Mouse (Mus musculus) megakaryocyte-erythroid progenitor cell, adult 5-6 weeks (primary cell): Measurements from ENCODE around the gene Rpl36al. TPM values are rescaled to one million over a fixed set of nuclear protein-coding genes. Genes with fewer than 3 reads are reported as not detected.
A peak's percentile ranks its signal among the peaks of the same experiment; 100 is the strongest.
"Not testable (repeated sequence)": the region's sequence is repeated elsewhere in the genome, so short reads cannot be mapped to it uniquely, and the experiment has no call there.

Experiments used
- ATAC-seq: replicated peaks from 2 replicates; pipeline ENCODE4 v1.8.0; 2016; ENCODE audit warnings: mild to moderate bottlenecking, inconsistent platforms; ENCODE audit not compliant: severe bottlenecking, poor library complexity, low FRiP score, low TSS enrichment
- total RNA-seq, 2 experiments: library from RNA; stranded (forward) in 1 of 2; stranded (reverse) in 1 of 2; fragments of 200-1000, 215-1000 nt in 1 of 2; fragments of >200 nt in 1 of 2; fragmentation: Nextera tagmentation in 1 of 2; gene quantifications; 2 replicates each; pipeline ENCODE4 v1.2.3; 2014 to 2017

Gene Rpl36al
- total RNA-seq, 2 experiments from 2014 or later: 987 to 1,369 TPM

DNA sequence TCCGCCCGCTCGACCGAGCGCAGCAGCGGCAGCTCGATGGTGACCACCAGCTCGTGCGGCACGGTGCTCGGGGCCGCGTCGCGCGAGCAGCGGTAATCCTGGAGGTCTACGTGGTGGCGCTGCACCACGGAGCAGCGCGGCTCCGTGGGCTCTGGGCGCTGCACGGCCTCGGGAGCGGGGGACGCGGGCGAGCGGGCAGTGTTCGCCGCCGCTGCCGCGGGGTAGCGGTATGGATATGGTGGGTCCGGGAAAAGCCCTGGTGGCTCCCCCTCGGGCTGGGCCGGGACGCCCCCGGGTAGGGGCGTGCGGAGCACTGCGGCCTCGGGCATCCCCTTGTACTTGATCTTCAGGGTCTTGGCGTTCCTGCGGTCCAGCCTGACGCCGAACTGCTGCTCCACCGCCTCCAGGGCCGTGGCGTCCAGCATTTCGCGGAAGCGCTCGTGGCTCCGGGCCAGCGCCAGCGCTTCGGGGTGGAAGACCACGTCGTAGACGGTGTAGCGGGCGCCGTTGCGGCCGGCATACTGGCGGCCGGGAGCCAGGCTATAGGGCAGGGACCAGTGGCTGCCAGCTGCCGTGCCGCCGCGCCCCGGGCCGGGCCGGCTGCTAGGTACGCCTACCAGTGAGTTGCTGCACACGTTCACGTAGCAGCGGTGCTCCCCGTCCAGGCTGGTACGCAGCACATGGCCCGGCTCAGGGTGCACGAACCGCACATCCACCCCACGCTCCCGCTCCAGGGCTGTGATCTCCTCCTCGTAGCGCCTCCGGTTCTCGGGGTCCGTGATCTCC, 13.7 kb upstream of the Rpl36al start:
- ATAC-seq: peak; percentile 90

- peak; percentile 73 for ATAC-seq
These were observed 12.8 kb upstream of the Rpl36al start, which contains the start of gene Gm49383 for GRCm38 (mm10) chr12:69196444-69197377. Gene Gm49383 (minus strand): TSS chr12:69197104.

DNA sequence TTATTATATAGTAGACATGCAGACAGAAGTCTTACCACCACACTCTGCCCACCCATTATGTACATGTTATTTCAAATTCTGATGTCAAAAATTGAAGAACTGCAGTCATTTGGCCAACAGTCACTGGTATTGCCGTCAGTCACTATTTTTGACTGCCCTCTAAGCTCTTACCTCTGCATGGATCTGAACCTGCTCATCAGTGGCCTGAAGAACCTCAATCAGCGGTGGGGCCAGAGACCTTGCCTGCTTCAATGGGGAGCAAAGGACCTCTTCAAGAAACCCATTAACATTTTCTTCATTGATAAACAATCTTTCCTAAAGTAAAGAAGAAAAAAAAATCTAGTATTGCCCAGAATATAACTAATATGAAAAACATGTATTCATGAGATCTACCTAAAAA, 8.8 kb upstream of the Rpl36al start:
- ATAC-seq: no peak

DNA sequence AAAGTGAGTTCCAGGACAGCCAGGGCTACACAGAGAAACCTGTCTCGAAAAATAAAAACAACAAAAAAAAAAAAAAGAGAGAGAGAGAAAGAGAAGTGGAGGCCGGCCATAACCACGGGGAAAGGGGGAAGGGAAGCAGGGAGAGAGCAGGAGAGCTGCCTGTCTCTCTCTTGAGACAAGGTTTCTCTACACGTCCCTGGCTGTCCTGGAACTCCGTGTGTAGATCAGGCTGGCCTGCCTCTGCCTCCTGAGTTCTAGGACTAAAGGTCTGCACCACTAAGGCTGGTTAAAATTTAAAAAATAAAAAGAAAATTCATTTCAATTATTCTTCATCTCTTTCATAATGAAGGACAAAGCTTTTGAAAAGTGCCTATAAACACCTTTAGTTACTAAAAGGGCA, 7.5 kb upstream of the Rpl36al start:
- ATAC-seq: no peak

GRCm38 (mm10) chr12:69190522-69190921, 6.6 kb upstream of the Rpl36al start:
- ATAC-seq: peak; percentile 62

DNA sequence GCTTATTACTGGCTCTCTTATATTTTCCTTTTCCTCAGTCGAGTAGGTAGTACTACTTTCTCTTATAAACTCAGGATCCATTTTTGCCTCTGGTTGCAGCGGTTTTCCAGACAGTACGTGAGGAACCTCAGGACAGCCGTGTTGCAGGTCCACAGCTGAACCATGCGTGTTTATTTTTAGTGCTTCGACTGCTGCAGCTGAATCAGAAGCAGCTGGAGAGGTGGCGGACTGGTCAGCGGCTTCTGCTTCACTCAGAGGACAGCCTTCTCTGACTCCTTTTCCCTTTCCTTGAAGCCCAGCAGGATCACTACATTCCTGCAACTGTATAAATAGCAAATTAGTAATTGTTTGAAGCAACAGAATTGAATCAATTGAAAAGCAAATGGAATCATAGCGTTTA, 6.2 kb upstream of the Rpl36al start:
- ATAC-seq: no peak

DNA sequence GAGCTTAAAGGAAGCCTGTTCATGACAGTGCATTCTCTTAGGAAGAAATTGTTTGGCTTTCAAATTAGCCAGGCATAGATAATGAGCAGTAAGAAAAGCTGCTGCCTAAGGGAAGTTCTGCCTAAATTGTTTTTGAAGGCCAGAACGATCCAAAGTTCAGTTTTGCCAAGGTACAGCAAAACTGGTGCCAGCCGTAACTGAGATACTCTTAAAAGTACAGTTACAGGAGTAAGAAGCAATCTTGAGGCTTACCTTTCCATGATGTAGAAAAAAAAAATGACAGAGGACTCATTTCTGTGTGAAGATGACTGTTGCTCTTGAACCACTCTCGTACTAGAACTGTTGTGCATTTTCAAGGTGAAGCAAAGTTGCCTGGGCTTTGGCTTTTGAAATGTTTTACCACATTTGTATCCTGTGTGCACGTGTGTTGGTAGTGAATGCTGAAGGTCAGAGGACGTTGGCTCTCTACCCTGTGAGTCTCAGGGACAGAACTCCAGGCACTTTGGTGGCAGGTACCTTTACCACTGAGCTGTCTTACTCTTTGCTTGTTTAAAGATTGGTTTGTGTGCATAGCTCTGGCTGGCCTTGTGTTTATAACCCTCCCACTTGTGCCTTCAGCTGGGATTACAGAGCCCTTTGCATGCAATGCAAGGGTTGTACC, 3.1 kb upstream of the Rpl36al start:
- ATAC-seq: no peak

- no peak for ATAC-seq
These were observed 1.5 kb upstream of the Rpl36al start for GRCm38 (mm10) chr12:69185371-69185770.

DNA sequence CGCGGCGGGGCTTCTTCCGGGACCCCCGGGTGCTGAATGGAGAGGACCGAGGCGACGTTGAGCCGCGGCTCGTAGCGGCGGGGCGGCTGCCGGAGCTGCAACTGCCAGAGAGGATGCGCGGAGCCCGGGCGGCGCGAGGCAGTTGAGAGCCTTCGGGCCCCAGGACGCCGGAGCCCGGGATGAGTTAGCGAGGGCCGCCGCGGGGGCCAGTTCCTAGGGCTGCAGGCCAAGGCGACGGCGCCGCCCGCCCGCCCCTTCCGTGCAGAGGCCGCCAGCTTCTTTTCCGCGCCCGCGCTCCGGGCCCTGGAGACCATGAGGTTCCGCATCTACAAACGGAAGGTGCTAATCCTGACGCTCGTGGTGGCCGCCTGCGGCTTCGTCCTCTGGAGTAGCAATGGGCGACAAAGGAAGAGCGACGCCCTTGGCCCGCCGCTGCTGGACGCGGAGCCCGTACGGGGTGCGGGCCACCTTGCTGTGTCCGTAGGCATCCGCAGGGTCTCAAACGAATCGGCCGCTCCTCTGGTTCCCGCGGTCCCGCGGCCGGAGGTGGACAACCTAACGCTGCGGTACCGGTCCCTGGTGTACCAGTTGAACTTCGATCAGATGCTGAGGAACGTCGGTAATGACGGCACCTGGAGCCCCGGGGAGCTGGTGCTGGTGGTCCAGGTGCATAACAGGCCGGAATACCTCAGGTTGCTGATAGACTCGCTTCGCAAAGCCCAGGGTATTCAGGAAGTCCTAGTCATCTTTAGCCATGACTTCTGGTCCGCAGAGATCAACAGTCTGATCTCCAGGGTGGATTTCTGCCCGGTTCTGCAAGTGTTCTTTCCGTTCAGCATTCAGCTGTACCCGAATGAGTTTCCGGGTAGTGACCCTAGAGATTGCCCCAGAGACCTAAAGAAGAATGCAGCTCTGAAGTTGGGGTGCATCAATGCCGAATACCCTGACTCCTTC, 736 bp upstream of the Rpl36al start:
- ATAC-seq: peak; percentile 32

DNA sequence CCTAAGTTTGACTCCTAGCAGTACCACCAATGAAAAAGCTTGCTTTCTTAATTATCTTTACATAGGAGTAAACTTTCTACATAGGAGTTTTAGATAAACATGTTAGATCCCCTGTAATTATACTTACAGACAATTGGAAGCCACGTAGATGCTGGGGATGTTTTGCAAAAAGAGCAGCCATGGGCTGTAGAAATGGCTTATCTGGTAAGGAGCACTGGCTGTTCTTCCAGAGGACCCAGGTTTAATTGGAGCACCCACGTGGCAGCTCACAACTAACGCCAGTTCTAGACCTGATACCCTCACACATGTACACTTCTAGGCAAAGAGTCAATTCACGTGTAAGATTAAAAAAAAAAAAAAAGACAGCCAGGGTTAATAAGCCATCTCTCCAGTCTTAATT, 2.1 kb downstream of the Rpl36al start:
- ATAC-seq: no peak

- ATAC-seq: no peak
These were observed 4.5 kb downstream of the Rpl36al start for GRCm38 (mm10) chr12:69179371-69179770.

DNA sequence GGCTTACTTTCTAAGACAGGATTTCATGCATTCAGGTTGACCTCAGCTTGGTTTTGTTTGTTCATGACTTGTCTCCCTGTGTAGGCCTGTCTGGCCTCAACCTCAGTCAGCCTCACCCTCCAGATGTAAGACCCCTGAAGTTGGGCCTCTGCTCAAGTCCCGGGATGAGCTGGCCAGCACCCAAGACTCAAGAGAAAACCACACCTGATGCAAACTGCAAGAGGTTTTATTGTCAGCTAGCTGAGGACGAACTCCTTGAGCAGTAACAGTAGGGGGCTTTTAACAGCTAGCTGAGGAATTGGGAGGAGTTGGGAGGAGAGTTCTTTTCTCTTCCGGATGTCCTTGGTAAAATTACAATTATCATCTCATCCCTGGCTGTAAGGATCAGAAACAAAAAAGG, 6.4 kb downstream of the Rpl36al start:
- no peak for ATAC-seq

DNA sequence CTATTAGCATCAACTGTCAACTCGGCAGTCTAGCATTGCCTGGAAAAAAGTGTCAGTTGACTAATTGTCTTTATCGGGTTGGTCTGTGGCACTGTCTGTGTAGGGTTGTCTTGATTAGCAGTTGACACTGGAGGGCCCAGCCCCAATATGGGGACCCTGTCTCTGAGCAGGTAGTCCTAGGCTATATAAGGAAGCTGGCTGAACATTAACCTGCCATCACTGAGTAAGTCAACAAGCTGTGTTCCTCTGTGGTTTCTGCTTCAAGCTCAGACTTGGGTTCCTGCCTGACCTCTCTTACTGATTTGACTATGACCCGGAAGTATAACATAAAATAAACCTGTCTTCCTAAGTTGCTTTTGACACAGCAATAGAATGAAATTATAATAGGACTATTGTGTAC, 7.9 kb downstream of the Rpl36al start:
- no peak for ATAC-seq

- peak; percentile 51 for ATAC-seq
These were observed 12.6 kb downstream of the Rpl36al start for GRCm38 (mm10) chr12:69171307-69171706.

GRCm38 (mm10) chr12:69168461-69169106, 15.3 kb downstream of the Rpl36al start, which contains the start of gene Lrr1:
Gene Lrr1 (plus strand): TSS chr12:69168814.
- peak; percentile 88 for ATAC-seq

GRCm38 (mm10) chr12:69167656-69168460, 16.0 kb downstream of the Rpl36al start:
- ATAC-seq: no peak; the same call in 1 of the 2 replicates

- not testable (repeated sequence) for ATAC-seq
These were observed 16.9 kb downstream of the Rpl36al start for GRCm38 (mm10) chr12:69166861-69167581.
